Mouse (Mus musculus): ENCODE results near the gene Avpr1a. TPM values are rescaled to one million over a fixed set of nuclear protein-coding genes. Genes with fewer than 3 reads are reported as not detected.

Avpr1a gene
- 1 to 10 TPM; 2.5 to 2.9 TPM for total RNA-seq (2021)
- long read RNA-seq, experiment 1, transcript Avpr1a-201 (2 exons, 2,670 nt) = major isoform, 6 of 6 reads
- long read RNA-seq, experiment 1, partial matches to known transcripts = 0 of 6 reads
- long read RNA-seq, experiment 1, other reads (novel, unspliced or antisense) = 0 of 6 reads
- long read RNA-seq, experiment 2, partial matches to known transcripts = 0 of 4 reads
- long read RNA-seq, experiment 2, other reads (novel, unspliced or antisense) = 1 of 4 reads

GRCm38 (mm10) chr10:122447861-122448716 lies at the start of gene Avpr1a:
Gene Avpr1a, plus strand, starts transcription at chr10:122448499.
- intact Hi-C loops (cut with DNase I) = loop anchor here (5.0 kb wide), 3 partner anchors 84 to 341 kb away; no protein-coding TSS in a partner anchor
- peak; percentile 9 to 27 for DNase-seq

GRCm38 (mm10) chr10:122402270-122402669 lies 46.0 kb upstream of the Avpr1a start:
- no peak for DNase-seq
- intact Hi-C loops (cut with DNase I) = no loop called here

- intact Hi-C loops (cut with DNase I) = no loop called here
- no peak for DNase-seq
These were observed 42.0 kb upstream of the Avpr1a start for GRCm38 (mm10) chr10:122406333-122406732.

- peak; percentile 3 to 32 for DNase-seq
- intact Hi-C loops (cut with DNase I) = no loop called here
These were observed 39.4 kb upstream of the Avpr1a start for GRCm38 (mm10) chr10:122408697-122409409.

GRCm38 (mm10) chr10:122410791-122411190 lies 37.5 kb upstream of the Avpr1a start:
- DNase-seq = no peak
- intact Hi-C loops (cut with DNase I) = no loop called here

GRCm38 (mm10) chr10:122432690-122433089 lies 15.6 kb upstream of the Avpr1a start:
- DNase-seq = no peak
- intact Hi-C loops (cut with DNase I) = no loop called here

GRCm38 (mm10) chr10:122447275-122447674 lies 1.0 kb upstream of the Avpr1a start:
- intact Hi-C loops (cut with DNase I) = loop anchor here (5.0 kb wide), 3 partner anchors 85 to 340 kb away; no protein-coding TSS in a partner anchor
- DNase-seq = peak; percentile 77 to 82

- intact Hi-C loops (cut with DNase I) = loop anchor here (5.0 kb wide), 3 partner anchors 83 to 342 kb away; no protein-coding TSS in a partner anchor
- peak; percentile 17 to 31 for DNase-seq
These were observed 665 bp downstream of the Avpr1a start for GRCm38 (mm10) chr10:122448717-122449611.

- intact Hi-C loops (cut with DNase I) = loop anchor here (5.0 kb wide), 3 partner anchors 82 to 343 kb away; no protein-coding TSS in a partner anchor
- no peak for DNase-seq
These were observed 1.6 kb downstream of the Avpr1a start for GRCm38 (mm10) chr10:122449856-122450255.

GRCm38 (mm10) chr10:122453466-122453865 lies 5.2 kb downstream of the Avpr1a start:
- intact Hi-C loops (cut with DNase I) = no loop called here
- DNase-seq = no peak

GRCm38 (mm10) chr10:122455793-122456192 lies 7.5 kb downstream of the Avpr1a start:
- DNase-seq = no peak
- intact Hi-C loops (cut with DNase I) = no loop called here

GRCm38 (mm10) chr10:122476846-122477245 lies 28.5 kb downstream of the Avpr1a start:
- no peak for DNase-seq
- intact Hi-C loops (cut with DNase I) = no loop called here

- intact Hi-C loops (cut with DNase I) = no loop called here
These were observed 50.3 kb downstream of the Avpr1a start for GRCm38 (mm10) chr10:122498551-122498950.

GRCm38 (mm10) chr10:122499306-122499705 lies 51.0 kb downstream of the Avpr1a start:
- intact Hi-C loops (cut with DNase I) = no loop called here
- DNase-seq = no peak

More at GRCm38 (mm10) chr10:122498551-122498950, 50.3 kb downstream of the Avpr1a start:
- no peak for DNase-seq

Other genes with a start within 250 kb of the Avpr1a start
- 1 to 10 TPM; 8.3 to 9.5 TPM for gene Ppm1h, start 230.3 kb downstream of the Avpr1a start, total RNA-seq (2021)